Mouse (Mus musculus) limb, embryonic 14.5 days (tissue): ENCODE measurements at regions not wholly inside any gene's neighbourhood (a gene's known extent, or its start where the extent isn't known, plus 50 kb on each side); places are given as distances from the start of the nearest gene placed in this dataset.

Experiments used
- ATAC-seq: fragments of 200-750 bp; cut with Nextera tagmentation; 2 replicates; pipeline ENCODE4 v1.8.0; 2017; ENCODE audit warnings: low read depth, moderate number of reproducible peaks, moderate TSS enrichment; ENCODE audit not compliant: low FRiP score
- DNase-seq: peaks from one replicate; pipeline ENCODE4 v3.0.0-alpha.2; 2015; ENCODE audit warnings: low spot score
- H3K27ac ChIP-seq: fragments of 300-500 bp; sonication (generic); replicated peaks from 2 replicates; pipeline ENCODE4 v1.5.1; 2014; ENCODE audit warnings: low read depth, mild to moderate bottlenecking, low read length, moderate library complexity, mixed read lengths
- H3K27me3 ChIP-seq: fragments of 300-500 bp; sonication (generic); 2 replicates; pipeline ENCODE4 v1.6.1; 2014; ENCODE audit warnings: low read length, mixed read lengths; ENCODE audit not compliant: control insufficient read depth, insufficient read depth
- H3K36me3 ChIP-seq: fragments of 300-500 bp; sonication (generic); 2 replicates; pipeline ENCODE4 v1.6.1; 2014; ENCODE audit warnings: mild to moderate bottlenecking, low read length, moderate library complexity, mixed read lengths; ENCODE audit not compliant: control insufficient read depth, insufficient read depth
- H3K4me1 ChIP-seq: fragments of 300-500 bp; sonication (generic); 2 replicates; pipeline ENCODE4 v1.6.1; 2014; ENCODE audit warnings: antibody characterized with exemption, low read length, mixed read lengths; ENCODE audit not compliant: control insufficient read depth, insufficient read depth
- H3K4me2 ChIP-seq: fragments of 300-500 bp; sonication (generic); replicated peaks from 2 replicates; pipeline ENCODE4 v1.6.1; 2014; ENCODE audit warnings: low read depth, mild to moderate bottlenecking, low read length, moderate library complexity; ENCODE audit not compliant: severe bottlenecking
- H3K4me3 ChIP-seq: fragments of 300-500 bp; sonication (generic); replicated peaks from 2 replicates; pipeline ENCODE4 v1.5.1; 2014; ENCODE audit warnings: low read length
- H3K9ac ChIP-seq: fragments of 300-500 bp; sonication (generic); 2 replicates; pipeline ENCODE4 v1.6.1; 2014; ENCODE audit warnings: mild to moderate bottlenecking, low read depth, low read length, moderate library complexity; ENCODE audit not compliant: severe bottlenecking
- H3K9me3 ChIP-seq: fragments of 300-500 bp; sonication (generic); 2 replicates; pipeline ENCODE4 v1.6.1; 2016; ENCODE audit warnings: low read length; ENCODE audit not compliant: control insufficient read depth
- POLR2A ChIP-seq: fragments of 200-500 bp; IDR thresholded peaks from 2 replicates; pipeline ENCODE4 v1.8.0; 2012; ENCODE audit warnings: inconsistent platforms, mild to moderate bottlenecking, moderate library complexity, borderline replicate concordance; ENCODE audit not compliant: insufficient read depth, insufficient read length; ENCODE audit errors: extremely low read depth
- WGBS: fragments of 180-500 bp; shearing (Covaris S2); extraction: QIAGEN DNeasy Blood & Tissue Kit; methylation state at CpG from one replicate; pipeline ENCODE4 v1.1.7; 2014; 5-methylcytosine and 5-hydroxymethylcytosine counted together

- Histone ChIP-seq H3K9ac (no peak overlapping the region), H3K9me3 (no peaks in the 10 kb centered on the region), H3K27ac (no peak overlapping the region), H3K27me3 (no peaks in the 10 kb centered on the region), H3K4me2 (no peak overlapping the region), H3K4me3 (no peak overlapping the region), H3K4me1 (peaks cover 10% of the 10 kb centered on the region; the same call in 1 of the 2 replicates), H3K36me3 (no peaks in the 10 kb centered on the region)
- WGBS, result 23% methylated on average over 6 of the region's 6 CpGs
- ATAC-seq (0 out of 2 replicates have a peak, but pooled peaks have one; percentile 18), DNase-seq (peak; percentile 7)
- TF ChIP-seq POLR2A, result no peak
These were observed 103.8 kb upstream of the Adgrl4 start for GRCm38 (mm10) chr3:151333867-151334341.

DNA sequence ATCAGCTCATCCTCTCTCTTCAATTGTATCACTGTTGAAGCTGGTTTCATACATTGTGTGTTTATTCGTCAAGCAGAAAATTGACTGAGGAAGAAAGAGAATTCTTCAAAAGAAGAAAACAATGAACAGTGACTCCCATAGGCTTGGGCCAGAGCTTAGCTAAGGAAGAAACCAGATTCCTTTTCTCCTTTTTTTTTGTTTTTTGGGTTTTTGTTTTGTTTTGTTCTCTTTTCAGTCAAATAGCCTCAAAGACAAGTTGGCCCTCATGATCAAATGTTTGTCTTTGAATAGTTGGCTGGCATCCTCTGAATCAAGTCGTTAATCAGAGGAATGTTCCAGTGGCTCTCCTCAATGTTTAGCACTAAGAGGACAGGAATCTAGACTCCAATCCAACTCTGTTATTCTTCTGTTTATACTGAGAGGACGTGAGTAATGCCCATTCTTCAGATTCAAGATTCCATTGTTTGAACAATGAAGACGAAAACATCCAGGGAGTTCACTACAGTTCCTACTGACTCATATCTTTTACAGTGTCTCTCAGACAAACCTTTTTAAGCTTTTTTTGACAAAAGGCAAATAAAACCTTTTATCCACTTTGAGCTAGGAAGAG lies 86.1 kb upstream of the Adgrl4 start:
- Histone ChIP-seq H3K4me2 (no peak overlapping the region), H3K27ac (no peak overlapping the region), H3K4me1 (no peaks in the 10 kb centered on the region), H3K27me3 (no peaks in the 10 kb centered on the region), H3K9ac (no peak overlapping the region), H3K9me3 (no peaks in the 10 kb centered on the region), H3K36me3 (no peaks in the 10 kb centered on the region), H3K4me3 (no peak overlapping the region)
- no peak for DNase-seq
- TF ChIP-seq POLR2A, result no peak
- 76% methylated on average over 4 of the region's 4 CpGs for WGBS
- no peak for ATAC-seq

GRCm38 (mm10) chr3:151366302-151366701 lies 71.4 kb upstream of the Adgrl4 start:
- TF ChIP-seq POLR2A, result no peak
- WGBS, result 69% methylated on average over 4 of the region's 4 CpGs
- no peak for ATAC-seq

DNA sequence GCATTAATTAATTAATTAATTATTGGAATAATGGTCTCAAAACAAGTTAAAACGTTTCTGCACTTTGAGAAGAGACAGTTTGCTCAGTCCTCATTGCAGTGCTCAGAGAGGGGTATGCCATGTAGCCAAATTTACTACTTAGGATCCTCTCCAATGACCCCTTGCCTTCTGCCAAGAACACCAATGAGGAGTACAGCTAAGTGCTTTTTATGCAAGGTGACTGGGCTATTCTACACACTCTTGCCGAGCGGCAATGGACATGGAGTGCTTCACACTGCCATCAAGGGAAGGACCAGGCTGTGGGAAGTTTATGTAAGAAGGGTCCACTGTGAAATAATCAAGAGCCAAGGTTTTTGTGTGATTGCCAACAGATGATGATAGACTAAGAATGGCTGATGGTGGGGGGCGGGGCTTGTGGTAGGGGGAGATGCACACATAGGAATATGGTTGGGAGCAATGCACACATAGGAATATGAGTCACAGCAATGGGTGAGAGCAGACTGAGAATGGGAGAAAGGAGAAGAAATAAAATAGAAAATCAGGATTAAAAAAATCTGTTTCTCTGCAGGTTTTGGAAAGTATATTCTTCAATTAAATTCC lies 70.9 kb upstream of the Adgrl4 start:
- ATAC-seq (no peak), DNase-seq (no peak)
- Histone ChIP-seq H3K9ac (no peak overlapping the region), H3K36me3 (no peaks in the 10 kb centered on the region), H3K4me2 (no peak overlapping the region), H3K27me3 (no peaks in the 10 kb centered on the region), H3K4me1 (no peaks in the 10 kb centered on the region), H3K27ac (no peak overlapping the region), H3K9me3 (no peaks in the 10 kb centered on the region), H3K4me3 (no peak overlapping the region)
- 74% methylated on average over 4 of the region's 4 CpGs for whole genome bisulfite sequencing
- TF ChIP-seq POLR2A, result no peak

More at GRCm38 (mm10) chr3:151366302-151366701, 71.4 kb upstream of the Adgrl4 start:
- Histone ChIP-seq H3K4me1 (no peaks in the 10 kb centered on the region), H3K9ac (no peak overlapping the region), H3K4me2 (no peak overlapping the region), H3K27ac (no peak overlapping the region), H3K9me3 (no peaks in the 10 kb centered on the region), H3K4me3 (no peak overlapping the region), H3K36me3 (no peaks in the 10 kb centered on the region), H3K27me3 (no peaks in the 10 kb centered on the region)
- no peak for DNase-seq

DNA sequence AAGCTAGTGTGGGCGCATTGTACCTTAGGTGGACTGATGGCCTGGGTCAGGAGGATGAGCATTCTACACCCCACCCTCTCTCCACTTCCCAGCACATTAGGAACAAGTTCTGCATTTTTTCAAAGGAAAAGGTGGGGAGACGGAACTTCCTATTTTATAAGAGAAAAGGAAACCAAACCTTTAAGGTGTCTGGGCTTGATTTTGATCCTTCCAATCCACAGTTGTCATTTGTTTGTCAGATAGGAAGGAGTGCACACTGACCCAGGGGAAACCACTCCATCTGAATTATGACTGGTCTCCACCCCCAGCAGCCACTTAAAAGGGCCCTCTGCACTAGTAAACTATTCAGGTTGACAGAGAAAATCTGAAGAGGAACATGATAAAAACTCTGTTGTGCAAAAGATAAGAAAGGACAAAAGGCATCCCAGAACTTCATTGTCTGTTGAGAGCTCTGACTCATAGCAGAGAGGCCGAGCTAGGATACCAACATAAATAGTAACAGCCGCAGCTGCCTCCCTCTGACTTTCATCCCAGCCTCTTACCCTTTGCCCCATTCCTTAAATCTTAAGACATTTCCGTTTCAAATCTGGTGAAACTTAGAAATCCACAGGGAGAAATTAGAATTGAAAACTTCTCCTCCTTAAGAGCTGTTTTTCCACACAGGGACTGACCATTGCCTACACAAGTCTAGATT lies 54.2 kb upstream of the Adgrl4 start:
- H3K27me3 ChIP-seq, result no peaks in the 10 kb centered on the region
- no peak overlapping the region for H3K4me3 ChIP-seq
- H3K4me2 ChIP-seq, result no peak overlapping the region
- H3K9ac ChIP-seq, result no peak overlapping the region
- no peak overlapping the region for H3K27ac ChIP-seq
- 64% methylated on average over 5 of the region's 5 CpGs for WGBS
- H3K36me3 ChIP-seq, result no peaks in the 10 kb centered on the region
- H3K9me3 ChIP-seq, result no peaks in the 10 kb centered on the region
- 0 out of 2 replicates have a peak, but pooled peaks cover 2% of the 10 kb centered on the region for H3K4me1 ChIP-seq
- no peak for TF ChIP-seq POLR2A
- DNase-seq (no peak), ATAC-seq (no peak)
